Mouse (Mus musculus) C2C12 (cell line): ENCODE measurements around the gene Lnx1.

Experiments
- CEBPB ChIP-seq: IDR thresholded peaks from one replicate; pipeline ENCODE4 v1.6.1; 2011; ENCODE audit warnings: low read depth, mild to moderate bottlenecking, control low read depth, moderate library complexity
- CTCF ChIP-seq: IDR thresholded peaks from one replicate; pipeline ENCODE4 v1.5.1; 2011; ENCODE audit not compliant: control insufficient read depth, insufficient read depth, insufficient read length
- USF1 ChIP-seq: IDR thresholded peaks from one replicate; pipeline ENCODE4 v1.6.1; 2011; ENCODE audit warnings: low read depth, mild to moderate bottlenecking, control low read depth, moderate library complexity

GRCm38 (mm10) chr5:74623316-74624000 is 79.3 kb downstream of the Lnx1 start:
- no peak for TF ChIP-seq CTCF
- no peak for TF ChIP-seq CEBPB
- TF ChIP-seq USF1: no peak
